Mouse (Mus musculus): Measurements from ENCODE around the gene Gfap.

DNA sequence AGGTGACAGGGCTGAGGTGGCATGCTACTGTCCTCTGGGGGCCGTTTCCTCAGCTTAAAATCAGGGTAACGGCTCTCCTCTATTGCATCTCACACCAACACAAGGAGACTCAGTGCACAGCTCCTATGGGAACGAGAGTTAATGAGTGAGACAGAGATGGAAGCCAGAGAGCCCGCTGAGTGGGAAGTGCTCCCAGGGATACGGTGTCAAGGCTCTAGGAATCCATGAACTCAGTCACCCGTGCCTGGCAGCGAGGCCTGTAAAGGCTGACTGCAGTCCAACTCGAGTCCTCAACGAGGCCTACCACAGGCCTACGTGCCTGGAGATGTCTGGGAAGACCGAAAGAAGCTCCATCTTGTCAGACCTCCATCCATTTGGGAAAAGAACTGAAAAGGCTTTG, 41.8 kb downstream of the Gfap start:
- no peak for TF ChIP-seq CTCF (IDR thresholded peaks at IDR 0.05; ENCODE audit: low read depth, low read length)
- no peak for TF ChIP-seq TAL1 (conservative IDR thresholded peaks at IDR 0.05; ENCODE audit: low read depth, low read length)
- TF ChIP-seq GATA2 (IDR thresholded peaks at IDR 0.05; ENCODE audit: borderline replicate concordance, low read depth, low read length): no peak
- no peak for TF ChIP-seq POLR2AphosphoS5 (IDR thresholded peaks at IDR 0.05; ENCODE audit: insufficient replicate concordance, low read depth, low read length)
- TF ChIP-seq GATA1 (IDR thresholded peaks at IDR 0.05; ENCODE audit: borderline replicate concordance, low read length): no peak
